Mouse (Mus musculus) midbrain, embryonic 13.5 days (tissue): Measurements from ENCODE around the gene Hic2. TPM values are rescaled to one million over a fixed set of nuclear protein-coding genes. Genes with fewer than 3 reads are reported as not detected.
A peak's percentile ranks its signal among the peaks of the same experiment; 100 is the strongest.
"Not testable (repeated sequence)": the region's sequence is repeated elsewhere in the genome, so short reads cannot be mapped to it uniquely, and the experiment has no call there.

Experiments used
- ATAC-seq: fragments of 200-750 bp; cut with Nextera tagmentation; 2 replicates; pipeline ENCODE4 v1.8.0; 2017; ENCODE audit warnings: mild to moderate bottlenecking, moderate TSS enrichment, moderate library complexity
- H3K27ac ChIP-seq: fragments of 300-500 bp; sonication (generic); 2 replicates; pipeline ENCODE4 v1.5.1; 2015; ENCODE audit warnings: inconsistent platforms, mild to moderate bottlenecking, moderate library complexity
- H3K27me3 ChIP-seq: fragments of 300-500 bp; sonication (generic); 2 replicates; pipeline ENCODE4 v1.6.1; 2015; ENCODE audit warnings: mild to moderate bottlenecking, inconsistent platforms
- H3K36me3 ChIP-seq: fragments of 300-500 bp; sonication (generic); 2 replicates; pipeline ENCODE4 v1.6.1; 2015; ENCODE audit warnings: mild to moderate bottlenecking, inconsistent platforms
- H3K4me1 ChIP-seq: fragments of 300-500 bp; sonication (generic); replicated peaks from 2 replicates; pipeline ENCODE4 v1.6.1; 2015; ENCODE audit warnings: inconsistent platforms
- H3K4me2 ChIP-seq: fragments of 300-500 bp; sonication (generic); replicated peaks from 2 replicates; pipeline ENCODE4 v1.6.1; 2015; ENCODE audit warnings: moderate library complexity, mild to moderate bottlenecking, inconsistent platforms
- H3K4me3 ChIP-seq: fragments of 300-500 bp; sonication (generic); replicated peaks from 2 replicates; pipeline ENCODE4 v1.5.1; 2015; ENCODE audit warnings: mild to moderate bottlenecking, inconsistent platforms
- H3K9ac ChIP-seq: fragments of 300-500 bp; sonication (generic); replicated peaks from 2 replicates; pipeline ENCODE4 v1.6.1; 2015; ENCODE audit warnings: mild to moderate bottlenecking, inconsistent platforms
- H3K9me3 ChIP-seq: fragments of 300-500 bp; sonication (generic); 2 replicates; pipeline ENCODE4 v1.6.1; 2016; ENCODE audit warnings: mild to moderate bottlenecking, inconsistent platforms
- WGBS: fragments of 180-500 bp; shearing (Covaris S2); methylation state at CpG from one replicate; pipeline ENCODE4 v1.1.7; 2015; 5-methylcytosine and 5-hydroxymethylcytosine counted together
- polyA plus RNA-seq: library from polyadenylated mRNA; unstranded; fragments of >200 nt; fragmentation: Nextera tagmentation; extraction: Ambion mirVana; gene quantifications from 2 replicates; pipeline ENCODE4 v1.2.1, GENCODE M21; 2015

The Hic2 gene
- polyA plus RNA-seq, 1 experiment from 2014 or later = 13.2 TPM

DNA sequence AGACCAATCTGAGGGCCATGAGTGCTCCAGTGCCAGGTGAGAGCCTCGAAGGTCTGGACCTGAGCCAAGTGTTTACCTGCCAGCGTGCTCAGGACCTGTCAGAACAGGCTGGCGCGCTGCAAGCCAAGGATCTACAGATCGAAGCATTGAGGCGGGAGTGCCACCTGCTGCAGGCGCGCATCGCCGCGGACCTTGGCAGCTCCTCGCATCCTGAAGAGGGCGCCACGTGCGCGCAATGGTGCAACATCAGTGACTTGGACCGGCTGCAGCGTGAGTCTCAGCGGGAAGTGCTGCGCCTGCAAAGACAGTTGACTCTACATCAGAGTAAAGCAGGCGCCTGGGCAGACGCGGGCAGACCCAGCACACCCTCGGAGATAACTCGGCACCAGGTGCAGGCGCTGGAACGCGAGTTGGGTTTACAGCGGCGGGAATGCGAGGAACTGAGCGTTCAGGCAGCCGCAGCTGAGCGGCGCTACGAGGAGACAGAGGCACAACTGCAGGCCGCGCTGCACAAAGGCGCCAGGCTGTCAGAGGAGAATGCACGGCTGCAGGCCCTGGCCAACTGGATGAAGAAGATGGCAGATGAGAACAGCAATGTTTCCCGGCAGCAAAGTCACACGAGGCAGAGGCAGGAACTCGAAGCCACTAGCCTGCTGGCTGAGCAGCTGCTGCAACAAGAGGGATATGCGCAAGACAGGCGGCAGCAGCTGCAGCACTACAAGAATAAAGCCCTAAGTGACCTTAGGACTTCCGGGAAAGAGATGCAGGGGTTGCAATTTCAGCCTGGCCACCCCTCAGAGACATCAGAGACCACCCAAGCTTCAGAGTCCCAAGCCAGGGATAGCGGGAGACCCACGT is 23.2 kb upstream of the Hic2 start:
- Histone ChIP-seq H3K9ac (peak overlapping the region; percentile 72), H3K4me3 (peak overlapping the region; percentile 57), H3K4me1 (peaks cover 25% of the 10 kb centered on the region), H3K4me2 (peak overlapping the region; percentile 87), H3K36me3 (no peaks in the 10 kb centered on the region; the same call in 1 of the 2 replicates), H3K27me3 (peaks cover 19% of the 10 kb centered on the region), H3K27ac (peak overlapping the region; percentile 88), H3K9me3 (no peaks in the 10 kb centered on the region)
- WGBS = 7% methylated on average over 48 of the region's 48 CpGs
- peak; percentile 75 for ATAC-seq

DNA sequence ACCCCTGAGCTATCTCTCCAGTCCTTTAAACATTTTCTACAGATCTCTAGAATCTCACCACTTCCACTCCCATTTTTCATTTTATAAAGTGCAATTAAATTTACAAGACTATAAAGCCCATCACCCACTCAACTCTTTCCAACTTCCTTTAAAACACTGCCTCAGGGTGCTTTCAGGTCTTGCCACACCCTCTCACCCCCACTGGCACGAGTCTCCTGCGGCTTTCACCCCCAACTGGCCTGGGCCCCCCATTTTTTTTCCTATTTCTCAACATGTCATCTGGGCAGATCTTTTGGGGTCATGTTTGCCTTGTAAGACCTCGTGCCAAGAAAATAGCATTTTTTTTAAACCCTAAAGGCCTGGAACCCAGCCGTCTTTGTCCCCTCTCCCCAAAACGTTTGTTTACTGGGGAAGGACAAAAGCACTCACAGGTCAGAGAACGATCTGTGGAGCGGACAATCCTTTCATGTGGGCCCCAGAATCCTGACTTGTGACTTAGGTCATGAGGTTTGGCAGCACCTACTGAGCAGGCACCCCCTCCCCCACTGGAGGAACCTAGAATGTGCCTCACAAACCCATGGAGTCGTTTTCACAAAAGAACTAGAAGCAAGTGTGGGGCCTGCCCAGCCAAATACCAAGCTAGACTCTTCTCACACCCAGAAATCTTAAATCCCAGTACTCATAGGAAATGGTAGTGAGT is 16.3 kb upstream of the Hic2 start:
- Histone ChIP-seq H3K9me3 (no peaks in the 10 kb centered on the region), H3K4me1 (no peaks in the 10 kb centered on the region), H3K27ac (no peak overlapping the region), H3K4me3 (no peak overlapping the region), H3K9ac (no peak overlapping the region), H3K4me2 (no peak overlapping the region), H3K27me3 (no peaks in the 10 kb centered on the region), H3K36me3 (no peaks in the 10 kb centered on the region; the same call in 1 of the 2 replicates)
- WGBS = 69% methylated on average over 8 of the region's 8 CpGs
- no peak for ATAC-seq

DNA sequence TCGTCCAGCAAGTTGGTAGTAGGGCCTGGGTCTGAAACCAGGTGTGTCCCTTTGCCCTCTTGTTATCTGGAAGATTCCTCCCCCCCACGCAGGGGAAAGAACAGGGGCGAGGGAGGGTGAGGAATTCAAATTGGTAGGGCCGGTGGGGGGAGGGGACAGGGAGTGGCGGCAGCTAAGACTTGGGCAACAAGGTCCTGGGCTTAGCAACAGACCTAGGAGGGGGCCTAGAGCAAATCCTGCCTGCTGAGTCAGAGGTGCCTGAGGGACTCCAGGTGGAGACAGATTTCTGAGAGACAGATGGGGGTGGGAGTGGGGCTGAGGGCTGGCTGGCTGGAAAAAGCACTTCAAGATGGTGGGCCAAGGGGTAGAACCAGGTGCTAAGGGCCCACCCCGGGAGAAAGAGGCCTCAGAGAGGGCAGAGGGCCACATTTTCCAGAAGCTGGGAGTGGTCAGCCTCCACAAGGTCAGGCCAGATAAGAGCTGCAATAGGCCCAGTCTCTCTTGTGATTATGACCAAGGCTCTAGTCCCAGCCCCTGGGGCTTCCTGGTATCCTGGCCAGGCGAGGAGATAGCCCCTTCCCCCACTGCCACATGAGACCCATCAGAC is 13.1 kb upstream of the Hic2 start:
- no peaks in the 10 kb centered on the region for H3K4me1 ChIP-seq
- no peak overlapping the region for H3K27ac ChIP-seq
- H3K4me2 ChIP-seq = no peak overlapping the region
- no peaks in the 10 kb centered on the region for H3K36me3 ChIP-seq
- 39% methylated on average over 7 of the region's 7 CpGs for WGBS
- ATAC-seq = no peak
- no peaks in the 10 kb centered on the region for H3K27me3 ChIP-seq
- H3K9ac ChIP-seq = no peak overlapping the region
- no peaks in the 10 kb centered on the region for H3K9me3 ChIP-seq
- no peak overlapping the region for H3K4me3 ChIP-seq

DNA sequence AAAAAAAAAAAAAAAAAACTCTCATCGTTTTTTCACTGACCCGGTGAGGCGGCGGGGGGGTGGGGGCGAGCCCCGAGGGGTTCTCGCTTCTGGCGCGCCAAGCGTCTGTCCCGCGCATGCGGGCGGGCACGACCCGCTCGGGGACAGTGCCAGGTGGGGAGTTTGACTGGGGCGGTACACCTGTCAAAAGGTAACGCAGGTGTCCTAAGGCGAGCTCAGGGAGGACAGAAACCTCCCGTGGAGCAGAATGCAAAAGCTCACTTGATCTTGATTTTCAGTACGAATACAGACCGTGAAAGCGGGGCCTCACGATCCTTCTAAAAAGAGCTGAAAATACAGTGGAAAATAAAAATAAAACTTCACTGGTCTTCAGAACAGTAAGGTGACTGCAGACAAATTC is 11.2 kb upstream of the Hic2 start:
- Histone ChIP-seq H3K27ac (no peak overlapping the region), H3K4me1 (no peaks in the 10 kb centered on the region), H3K4me3 (no peak overlapping the region), H3K36me3 (no peaks in the 10 kb centered on the region), H3K9ac (no peak overlapping the region), H3K9me3 (no peaks in the 10 kb centered on the region), H3K27me3 (no peaks in the 10 kb centered on the region), H3K4me2 (no peak overlapping the region)
- ATAC-seq = peak; percentile 100
- WGBS = 32% methylated on average over 25 of the region's 25 CpGs

DNA sequence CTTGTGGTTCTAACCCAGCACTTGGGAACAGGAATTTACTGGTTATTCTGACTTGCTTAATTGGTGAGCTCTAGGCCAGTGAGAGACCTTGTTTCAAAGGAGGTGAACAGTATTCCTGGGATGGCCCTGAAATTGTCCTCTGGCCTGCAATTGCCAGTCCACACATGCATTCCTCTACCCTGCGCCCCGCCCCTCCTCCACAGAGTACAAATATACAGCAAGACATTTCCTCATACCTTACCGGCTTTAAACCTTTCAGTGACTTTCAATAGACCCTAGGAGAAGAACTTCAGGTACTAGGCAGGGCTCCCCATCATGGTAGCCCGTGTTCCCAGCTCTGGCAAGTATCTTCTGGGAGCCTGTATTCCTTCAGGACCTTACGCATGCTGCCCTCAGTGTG is 7.8 kb upstream of the Hic2 start:
- Histone ChIP-seq H3K9me3 (no peaks in the 10 kb centered on the region), H3K9ac (no peak overlapping the region), H3K4me2 (no peak overlapping the region), H3K36me3 (no peaks in the 10 kb centered on the region), H3K27ac (no peak overlapping the region), H3K4me3 (no peak overlapping the region), H3K4me1 (no peaks in the 10 kb centered on the region), H3K27me3 (no peaks in the 10 kb centered on the region)
- 92% methylated on average over 5 of the region's 5 CpGs for WGBS
- ATAC-seq = no peak

DNA sequence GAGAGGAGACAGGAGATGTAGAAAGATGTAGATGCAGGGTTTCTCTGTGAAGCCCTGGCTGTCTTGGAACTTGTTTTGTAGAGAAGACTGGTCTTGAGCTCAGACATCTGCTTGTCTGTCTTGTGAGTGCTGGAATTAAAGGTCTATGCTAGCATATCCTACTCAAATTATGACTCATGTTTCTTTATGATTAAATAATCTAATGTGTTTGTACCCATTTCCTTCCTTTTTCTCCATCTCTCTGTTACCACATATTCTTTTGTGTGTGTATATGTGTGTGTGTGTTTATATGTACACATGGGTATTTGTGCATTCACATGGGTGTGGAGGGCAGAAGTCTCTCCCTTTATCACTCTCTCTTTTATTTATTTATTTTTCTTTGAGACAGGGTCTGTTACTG is 6.9 kb upstream of the Hic2 start:
- H3K27me3 ChIP-seq = no peaks in the 10 kb centered on the region
- H3K36me3 ChIP-seq = no peaks in the 10 kb centered on the region
- H3K9ac ChIP-seq = no peak overlapping the region
- no peaks in the 10 kb centered on the region for H3K4me1 ChIP-seq
- H3K4me3 ChIP-seq = no peak overlapping the region
- no peaks in the 10 kb centered on the region for H3K9me3 ChIP-seq
- H3K4me2 ChIP-seq = no peak overlapping the region
- no peak for ATAC-seq
- H3K27ac ChIP-seq = no peak overlapping the region

DNA sequence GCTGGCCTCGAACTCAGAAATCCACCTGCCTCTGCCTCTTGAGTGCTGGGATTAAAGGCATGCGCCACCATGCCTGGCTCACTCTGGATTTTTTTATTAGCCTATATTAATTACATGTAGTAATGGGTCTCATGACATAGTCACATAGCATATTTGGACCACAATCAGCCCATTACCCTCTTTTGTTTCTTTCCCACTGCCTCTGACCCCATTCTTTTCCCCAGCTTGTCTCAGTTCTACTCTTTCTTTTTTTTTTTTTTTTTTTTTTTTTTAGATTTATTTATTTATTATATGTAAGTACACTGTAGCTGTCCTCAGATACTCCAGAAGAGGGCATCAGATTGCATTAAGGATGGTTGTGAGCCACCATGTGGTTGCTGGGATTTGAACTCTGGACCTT is 1.8 kb upstream of the Hic2 start:
- not testable (repeated sequence) for H3K27ac ChIP-seq, H3K9me3 ChIP-seq, H3K36me3 ChIP-seq, H3K4me3 ChIP-seq, ATAC-seq, H3K27me3 ChIP-seq, H3K9ac ChIP-seq, H3K4me2 ChIP-seq
- 91% methylated on average over 2 of the region's 2 CpGs for WGBS
- H3K4me1 ChIP-seq = peaks cover 28% of the 10 kb centered on the region

DNA sequence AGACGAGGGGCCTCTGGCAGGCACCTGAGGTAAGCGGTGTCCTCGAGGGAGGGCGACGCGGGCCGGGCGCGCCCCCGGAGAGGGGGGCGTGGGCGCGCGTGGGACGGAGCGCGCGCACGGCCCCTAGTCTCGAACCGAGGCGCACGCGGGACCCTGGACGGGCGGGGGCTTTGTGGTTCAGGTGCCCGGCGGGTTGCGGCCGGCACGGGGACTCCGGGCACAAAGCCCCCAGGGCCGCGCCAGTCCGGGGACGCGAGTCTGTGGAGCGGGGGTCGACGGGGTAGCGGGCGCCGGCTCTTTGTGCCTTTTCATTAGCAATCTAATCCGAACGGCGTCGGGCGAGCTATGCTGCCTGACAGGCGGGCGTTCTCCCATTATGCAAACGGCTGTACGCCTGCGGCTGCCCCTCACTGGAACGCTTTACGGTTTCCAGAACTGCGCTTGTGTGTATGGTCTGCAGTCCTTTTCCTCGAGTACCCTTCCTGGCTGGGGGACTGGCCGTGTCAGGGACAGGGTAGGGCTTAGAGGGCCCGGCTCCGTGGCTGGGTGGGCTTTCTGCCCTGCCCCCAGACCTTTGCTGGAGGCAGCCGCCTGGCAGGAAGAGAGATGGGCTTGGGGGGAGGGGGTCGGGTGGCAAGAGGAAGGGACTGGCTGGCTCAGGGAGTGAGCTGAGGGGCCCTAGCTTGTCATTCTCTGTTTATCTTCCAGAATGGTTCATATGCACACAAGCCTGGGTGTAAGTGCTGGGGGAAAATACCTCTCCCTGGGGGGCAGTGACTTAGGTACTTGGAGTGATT is 528 bp downstream of the Hic2 start:
- whole genome bisulfite sequencing = under 1% methylated on average over 61 of the region's 62 CpGs
- H3K9me3 ChIP-seq = no peaks in the 10 kb centered on the region
- H3K27me3 ChIP-seq = no peaks in the 10 kb centered on the region
- H3K4me1 ChIP-seq = peaks cover 48% of the 10 kb centered on the region
- peak overlapping the region; percentile 74 for H3K4me3 ChIP-seq
- peak; percentile 79 for ATAC-seq
- peak overlapping the region; percentile 93 for H3K9ac ChIP-seq
- H3K27ac ChIP-seq = peak overlapping the region; percentile 96
- no peaks in the 10 kb centered on the region for H3K36me3 ChIP-seq
- peak overlapping the region; percentile 81 for H3K4me2 ChIP-seq

DNA sequence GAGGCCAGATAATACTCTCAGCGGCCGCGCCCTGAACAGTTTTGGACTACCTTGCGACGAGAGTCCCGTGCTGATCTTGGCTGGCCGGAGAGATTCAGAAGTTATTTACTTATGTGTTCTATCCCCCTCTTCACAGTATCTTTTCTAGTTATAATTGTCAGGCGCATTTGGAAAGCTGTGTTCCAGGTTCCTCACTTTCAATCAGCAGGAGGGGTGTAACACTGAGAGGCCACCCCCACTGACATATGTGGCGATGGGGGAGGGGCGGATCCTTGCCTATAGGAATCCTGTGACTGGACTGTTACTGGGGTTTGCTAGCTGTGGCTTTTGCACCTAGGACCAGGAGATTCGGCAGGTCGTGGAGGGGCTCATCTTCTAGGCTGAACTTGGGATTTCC is 1.1 kb downstream of the Hic2 start:
- ATAC-seq = no peak
- 2% methylated on average over 12 of the region's 12 CpGs for WGBS
- Histone ChIP-seq H3K36me3 (no peaks in the 10 kb centered on the region), H3K27ac (peak overlapping the region; percentile 96), H3K9ac (peak overlapping the region; percentile 93), H3K27me3 (no peaks in the 10 kb centered on the region), H3K4me2 (peak overlapping the region; percentile 81), H3K4me3 (peak overlapping the region; percentile 74), H3K4me1 (peaks cover 53% of the 10 kb centered on the region), H3K9me3 (no peaks in the 10 kb centered on the region)

DNA sequence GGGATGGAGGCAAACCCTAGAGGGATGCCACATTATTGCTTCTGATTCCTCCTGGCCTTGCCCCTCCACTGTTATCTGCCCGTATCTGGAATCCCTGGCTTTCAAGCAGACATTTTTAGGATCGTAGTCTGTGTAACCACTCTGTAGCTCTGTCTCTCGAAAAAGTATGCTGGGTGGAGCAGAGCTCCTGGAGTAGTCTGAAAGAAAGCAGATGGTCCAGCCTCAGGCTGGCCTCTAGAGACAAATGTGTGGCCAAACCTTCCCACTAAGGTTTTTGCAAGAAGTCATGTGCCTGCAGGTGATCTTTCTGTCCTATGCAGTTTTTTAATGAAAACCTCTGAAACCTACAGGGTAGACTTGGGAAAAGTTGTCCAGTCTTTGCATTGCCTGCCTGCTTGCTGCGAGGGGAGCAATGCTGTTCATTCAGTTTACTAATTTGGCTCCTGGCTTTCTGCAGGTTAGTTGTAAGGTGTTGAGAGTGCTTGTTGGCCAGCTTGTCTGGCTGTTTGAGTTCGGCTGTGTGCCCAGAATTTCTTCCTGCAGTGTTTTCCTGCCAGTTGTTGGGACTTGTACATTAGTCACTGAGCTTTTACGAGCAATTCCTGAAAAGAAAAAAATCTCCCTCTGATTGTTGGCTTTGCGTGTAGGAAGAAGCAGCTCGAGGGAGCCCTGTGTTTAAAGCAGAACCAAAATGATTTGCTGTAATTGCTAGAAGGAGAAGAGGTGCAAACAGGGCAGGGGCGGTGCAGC is 1.7 kb downstream of the Hic2 start:
- H3K4me3 ChIP-seq = peak overlapping the region; percentile 74
- H3K36me3 ChIP-seq = no peaks in the 10 kb centered on the region
- no peaks in the 10 kb centered on the region for H3K9me3 ChIP-seq
- 63% methylated on average over 9 of the region's 9 CpGs for WGBS
- no peaks in the 10 kb centered on the region for H3K27me3 ChIP-seq
- ATAC-seq = no peak
- peaks cover 59% of the 10 kb centered on the region for H3K4me1 ChIP-seq
- peak overlapping the region; percentile 81 for H3K4me2 ChIP-seq
- H3K27ac ChIP-seq = 0 out of 2 replicates have a peak overlapping the region, but pooled peaks have one; percentile 96
- peak overlapping the region; percentile 93 for H3K9ac ChIP-seq

DNA sequence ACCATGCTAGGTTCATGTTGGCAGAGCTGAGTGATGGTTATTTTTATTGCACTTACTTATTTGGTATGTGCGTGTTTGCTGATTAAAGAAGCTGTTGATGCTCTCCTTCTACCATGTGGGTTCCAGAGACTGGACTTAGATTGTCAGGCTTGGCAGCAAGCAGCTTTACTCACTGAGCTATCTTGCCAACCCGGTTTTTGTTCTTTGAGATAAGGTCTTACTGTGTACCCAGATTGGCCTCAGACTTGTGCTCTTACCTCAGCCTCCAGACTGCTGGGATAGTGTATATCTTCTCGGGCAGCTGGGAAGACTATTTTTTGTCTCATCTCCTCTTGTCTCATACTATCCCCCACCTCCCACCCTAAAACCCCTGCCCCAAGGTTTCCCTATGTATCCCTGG is 4.3 kb downstream of the Hic2 start:
- no peaks in the 10 kb centered on the region for H3K9me3 ChIP-seq
- ATAC-seq = no peak
- H3K4me2 ChIP-seq = no peak overlapping the region
- WGBS = 90% methylated on average over 3 of the region's 3 CpGs
- peaks cover 65% of the 10 kb centered on the region for H3K4me1 ChIP-seq
- no peak overlapping the region for H3K9ac ChIP-seq
- no peaks in the 10 kb centered on the region for H3K36me3 ChIP-seq
- H3K4me3 ChIP-seq = no peak overlapping the region
- H3K27me3 ChIP-seq = no peaks in the 10 kb centered on the region
- H3K27ac ChIP-seq = no peak overlapping the region
